Mouse (Mus musculus): ENCODE measurements at regions not wholly inside any gene's neighbourhood (a gene's known extent, or its start where the extent isn't known, plus 50 kb on each side); places are given as distances from the start of the nearest gene placed in this dataset.
A peak's percentile ranks its signal among the peaks of the same experiment; 100 is the strongest.

GRCm38 (mm10) chr15:26184930-26185329 is 123.9 kb upstream of the March11 start:
- DNase-seq (ENCODE audit: low spot score) (no peak), ATAC-seq (no peak)
- H3K4me3 ChIP-seq (ENCODE audit: low read length), result no peak overlapping the region
- H3K4me1 ChIP-seq (ENCODE audit: insufficient read depth, low read length), result no peaks in the 10 kb centered on the region
- WGBS, result 53% methylated on average over 3 of the region's 3 CpGs
- H3K27ac ChIP-seq, result no peak overlapping the region
- H3K36me3 ChIP-seq (ENCODE audit: insufficient read depth, low read length), result no peaks in the 10 kb centered on the region
- no peaks in the 10 kb centered on the region for H3K9me3 ChIP-seq (ENCODE audit: low read length)
- H3K27me3 ChIP-seq (ENCODE audit: insufficient read depth, low read length), result no peaks in the 10 kb centered on the region
- TF ChIP-seq CTCF (IDR thresholded peaks at IDR 0.05; ENCODE audit: low read depth), result 0 out of 2 replicates have a peak, but pooled peaks have one; percentile 17
- no peak overlapping the region for H3K4me2 ChIP-seq (ENCODE audit: low read depth, low read length)
- H3K9ac ChIP-seq (replicated peaks; ENCODE audit: low read length), result no peak overlapping the region

DNA sequence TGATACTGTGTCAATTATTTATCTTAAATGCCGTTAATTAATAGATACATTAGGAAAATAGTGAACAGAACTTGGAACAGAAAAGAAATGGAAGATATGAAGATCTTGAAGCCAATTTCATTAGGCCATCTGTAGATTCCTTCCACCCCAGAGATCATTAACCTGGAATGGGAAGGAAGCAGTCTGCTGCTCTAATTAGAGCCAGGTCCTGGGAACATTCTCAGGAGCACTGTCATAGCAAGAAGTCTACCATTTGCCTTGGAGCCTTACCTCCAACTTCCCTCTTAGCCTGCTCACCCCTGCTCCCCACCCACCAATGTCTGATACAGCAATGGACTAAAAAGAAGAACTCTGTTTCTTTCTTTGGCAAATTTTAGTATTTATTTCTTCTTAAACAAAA is 113.3 kb upstream of the March11 start:
- H3K9me3 ChIP-seq (ENCODE audit: low read length), result no peaks in the 10 kb centered on the region
- ATAC-seq, result no peak
- WGBS, result 88% methylated on average over 1 of the region's 1 CpGs

GRCm38 (mm10) chr15:26206837-26207236 is 102.0 kb upstream of the March11 start:
- Histone ChIP-seq H3K9me3 (ENCODE audit: low read length) (no peaks in the 10 kb centered on the region), H3K4me3 (ENCODE audit: low read length) (no peak overlapping the region), H3K27ac (no peak overlapping the region), H3K27me3 (ENCODE audit: insufficient read depth, low read length) (no peaks in the 10 kb centered on the region), H3K4me1 (ENCODE audit: insufficient read depth, low read length) (no peaks in the 10 kb centered on the region), H3K4me2 (ENCODE audit: low read depth, low read length) (no peak overlapping the region), H3K36me3 (ENCODE audit: insufficient read depth, low read length) (no peaks in the 10 kb centered on the region), H3K9ac (replicated peaks; ENCODE audit: low read length) (no peak overlapping the region)
- WGBS, result 64% methylated on average over 6 of the region's 6 CpGs
- DNase-seq (ENCODE audit: low spot score) (no peak), ATAC-seq (no peak)
- no peak for TF ChIP-seq CTCF (IDR thresholded peaks at IDR 0.05; ENCODE audit: low read depth)

More for the DNA sequence above, 113.3 kb upstream of the March11 start:
- Histone ChIP-seq H3K4me1 (ENCODE audit: insufficient read depth, low read length) (no peaks in the 10 kb centered on the region), H3K4me3 (ENCODE audit: low read length) (no peak overlapping the region), H3K36me3 (ENCODE audit: insufficient read depth, low read length) (no peaks in the 10 kb centered on the region), H3K4me2 (ENCODE audit: low read depth, low read length) (no peak overlapping the region), H3K27ac (no peak overlapping the region), H3K9ac (replicated peaks; ENCODE audit: low read length) (no peak overlapping the region), H3K27me3 (ENCODE audit: insufficient read depth, low read length) (no peaks in the 10 kb centered on the region)
- DNase-seq (ENCODE audit: low spot score), result no peak
- TF ChIP-seq CTCF (IDR thresholded peaks at IDR 0.05; ENCODE audit: low read depth), result no peak

DNA sequence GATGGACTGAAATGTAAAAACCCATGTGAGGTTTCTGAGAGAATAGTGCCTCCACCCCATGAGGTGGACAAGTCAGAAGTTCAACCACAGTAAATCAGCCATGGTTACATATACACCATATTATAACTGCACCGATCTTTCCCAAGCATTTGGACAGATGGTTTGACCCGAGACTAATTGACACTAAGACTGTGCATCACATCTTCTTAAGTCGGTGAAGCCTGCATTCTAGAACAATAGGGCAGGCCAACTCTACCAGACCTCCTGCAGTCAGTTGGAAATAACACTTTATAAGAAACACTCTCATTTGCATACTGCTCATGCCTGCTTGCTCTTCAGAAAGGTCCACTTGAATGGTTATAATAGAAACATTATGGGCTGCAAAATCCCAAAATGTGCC is 88.0 kb upstream of the March11 start:
- H3K4me3 ChIP-seq (ENCODE audit: low read length), result no peak overlapping the region
- H3K9me3 ChIP-seq (ENCODE audit: low read length), result no peaks in the 10 kb centered on the region
- DNase-seq (ENCODE audit: low spot score), result peak; percentile 1

GRCm38 (mm10) chr15:26228646-26229045 is 80.2 kb upstream of the March11 start:
- no peak for DNase-seq (ENCODE audit: low spot score)
- WGBS, result 95% methylated on average over 4 of the region's 4 CpGs
- H3K27me3 ChIP-seq (ENCODE audit: insufficient read depth, low read length), result no peaks in the 10 kb centered on the region
- no peak overlapping the region for H3K27ac ChIP-seq
- H3K9ac ChIP-seq (replicated peaks; ENCODE audit: low read length), result no peak overlapping the region
- ATAC-seq, result no peak
- H3K4me1 ChIP-seq (ENCODE audit: insufficient read depth, low read length), result no peaks in the 10 kb centered on the region
- TF ChIP-seq CTCF (IDR thresholded peaks at IDR 0.05; ENCODE audit: low read depth), result no peak
- H3K4me2 ChIP-seq (ENCODE audit: low read depth, low read length), result no peak overlapping the region
- no peaks in the 10 kb centered on the region for H3K36me3 ChIP-seq (ENCODE audit: insufficient read depth, low read length)
- no peak overlapping the region for H3K4me3 ChIP-seq (ENCODE audit: low read length)
- H3K9me3 ChIP-seq (ENCODE audit: low read length), result no peaks in the 10 kb centered on the region

More for the DNA sequence above, 88.0 kb upstream of the March11 start:
- WGBS, result 21% methylated on average over 3 of the region's 3 CpGs
- no peak overlapping the region for H3K9ac ChIP-seq (replicated peaks; ENCODE audit: low read length)
- H3K27ac ChIP-seq, result no peak overlapping the region
- no peaks in the 10 kb centered on the region for H3K4me1 ChIP-seq (ENCODE audit: insufficient read depth, low read length)
- H3K27me3 ChIP-seq (ENCODE audit: insufficient read depth, low read length), result no peaks in the 10 kb centered on the region
- no peaks in the 10 kb centered on the region for H3K36me3 ChIP-seq (ENCODE audit: insufficient read depth, low read length)
- TF ChIP-seq CTCF (IDR thresholded peaks at IDR 0.05; ENCODE audit: low read depth), result no peak
- no peak overlapping the region for H3K4me2 ChIP-seq (ENCODE audit: low read depth, low read length)
- no peak for ATAC-seq
